Mouse (Mus musculus): ENCODE measurements around the gene Rftn1.

- TF ChIP-seq CTCF (IDR thresholded peaks at IDR 0.05; ENCODE audit: low read depth) (no peak), EP300 (IDR thresholded peaks at IDR 0.05; ENCODE audit: low read depth) (no peak)
Measured at GRCm38 (mm10) chr17:50169946-50170427, 20.5 kb downstream of the Rftn1 start.

Data from heart, postnatal 0 days (tissue).